Mouse (Mus musculus): ENCODE measurements around the gene Eid1. TPM values are rescaled to one million over a fixed set of nuclear protein-coding genes. Genes with fewer than 3 reads are reported as not detected.

Eid1 gene
- polyA plus RNA-seq, 1 experiment from 2014 or later = 314 TPM

DNA sequence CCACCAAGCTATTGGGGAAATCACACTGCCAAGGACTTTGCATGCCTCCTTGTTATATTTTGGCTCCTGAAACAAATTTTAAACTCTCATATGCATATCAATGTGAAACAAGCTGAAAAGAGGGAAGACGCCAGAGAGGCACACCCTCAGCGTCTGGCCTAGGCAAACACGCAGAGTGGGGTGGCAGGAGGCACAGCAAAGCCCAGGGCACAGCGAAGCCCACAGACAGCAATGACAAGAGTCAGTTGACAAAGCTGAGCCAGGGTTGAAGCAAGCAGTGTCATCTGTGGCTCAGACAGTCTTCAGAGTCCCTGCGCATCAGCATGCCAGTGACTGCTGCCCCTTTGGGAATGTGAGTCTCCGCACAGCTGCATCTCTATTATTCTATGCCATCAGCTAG, 28.0 kb upstream of the Eid1 start:
- Histone ChIP-seq H3K9ac (ENCODE audit: low read depth, low read length) (no peak overlapping the region), H3K27ac (ENCODE audit: low read depth, low read length) (no peak overlapping the region), H3K36me3 (ENCODE audit: control insufficient read depth, insufficient read depth, low read length) (no peaks in the 10 kb centered on the region), H3K4me1 (replicated peaks; ENCODE audit: control insufficient read depth, insufficient read depth, low read length) (no peaks in the 10 kb centered on the region), H3K9me3 (ENCODE audit: control insufficient read depth, low read length) (no peaks in the 10 kb centered on the region), H3K4me3 (ENCODE audit: low read depth, low read length) (no peak overlapping the region), H3K27me3 (ENCODE audit: control insufficient read depth, insufficient read depth, low read length) (no peaks in the 10 kb centered on the region), H3K4me2 (replicated peaks; ENCODE audit: low read depth, low read length) (no peak overlapping the region)
- DNase-seq (ENCODE audit: low spot score) (no peak), ATAC-seq (ENCODE audit: low FRiP score) (no peak)
- 78% methylated on average over 6 of the region's 6 CpGs for WGBS

DNA sequence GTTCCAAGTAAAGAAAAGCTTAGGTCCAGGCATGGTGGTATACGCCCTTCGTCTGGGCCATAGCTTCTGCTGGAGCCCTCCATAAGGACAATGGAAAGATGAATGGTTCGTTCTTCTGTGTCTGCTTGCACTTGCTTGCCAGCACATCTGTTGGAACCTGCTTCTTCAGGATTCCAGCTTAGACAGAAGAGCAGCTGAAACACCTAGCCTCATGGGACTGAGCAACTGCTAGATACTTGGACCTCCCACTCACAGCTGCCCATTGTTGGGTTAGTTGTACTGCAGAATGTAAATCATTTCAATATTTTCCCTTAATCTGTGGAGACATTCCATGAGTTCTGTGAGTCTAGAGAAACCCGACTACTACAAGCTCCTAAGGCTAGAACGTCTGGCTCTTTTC, 22.9 kb upstream of the Eid1 start:
- no peak overlapping the region for H3K4me3 ChIP-seq (ENCODE audit: low read depth, low read length)
- no peaks in the 10 kb centered on the region for H3K36me3 ChIP-seq (ENCODE audit: control insufficient read depth, insufficient read depth, low read length)
- H3K4me2 ChIP-seq (replicated peaks; ENCODE audit: low read depth, low read length) = no peak overlapping the region
- no peak overlapping the region for H3K9ac ChIP-seq (ENCODE audit: low read depth, low read length)
- H3K9me3 ChIP-seq (ENCODE audit: control insufficient read depth, low read length) = no peaks in the 10 kb centered on the region
- WGBS = 89% methylated on average over 5 of the region's 5 CpGs
- DNase-seq (ENCODE audit: low spot score) (no peak), ATAC-seq (ENCODE audit: low FRiP score) (no peak)
- no peaks in the 10 kb centered on the region for H3K27me3 ChIP-seq (ENCODE audit: control insufficient read depth, insufficient read depth, low read length)
- no peak overlapping the region for H3K27ac ChIP-seq (ENCODE audit: low read depth, low read length)
- no peaks in the 10 kb centered on the region for H3K4me1 ChIP-seq (replicated peaks; ENCODE audit: control insufficient read depth, insufficient read depth, low read length)

DNA sequence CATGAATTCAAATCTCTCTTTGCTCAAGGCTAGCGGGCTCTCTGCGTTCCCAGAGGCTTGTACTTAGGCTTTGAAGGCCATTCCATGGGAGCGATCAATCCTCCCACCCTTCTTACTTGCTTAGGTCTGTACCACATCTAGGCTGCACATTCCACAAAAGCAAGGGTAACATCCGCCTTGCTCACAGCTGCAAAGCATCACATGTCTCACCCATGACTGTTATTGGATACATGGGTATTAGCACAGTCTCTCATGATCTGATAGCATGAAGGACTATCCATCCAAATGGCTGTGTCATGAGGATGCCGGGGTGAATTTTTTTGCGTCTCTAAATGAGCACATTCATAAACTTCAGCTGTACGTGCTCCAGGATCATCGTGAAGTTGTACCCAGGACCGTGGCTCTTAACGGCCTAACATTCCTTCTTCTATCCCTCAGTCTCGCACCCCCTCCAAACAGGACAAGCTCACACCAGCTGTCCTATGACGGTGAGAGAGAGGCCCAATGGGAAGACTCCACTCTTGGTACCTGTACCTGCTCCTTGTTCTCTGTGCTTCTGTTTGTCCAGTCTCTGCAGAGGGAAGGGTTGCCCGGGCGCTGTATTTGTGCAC, 22.0 kb upstream of the Eid1 start:
- H3K4me1 ChIP-seq (replicated peaks; ENCODE audit: control insufficient read depth, insufficient read depth, low read length) = no peaks in the 10 kb centered on the region
- no peak overlapping the region for H3K27ac ChIP-seq (ENCODE audit: low read depth, low read length)
- ATAC-seq (ENCODE audit: low FRiP score) (no peak), DNase-seq (ENCODE audit: low spot score) (no peak)
- H3K27me3 ChIP-seq (ENCODE audit: control insufficient read depth, insufficient read depth, low read length) = no peaks in the 10 kb centered on the region
- H3K4me2 ChIP-seq (replicated peaks; ENCODE audit: low read depth, low read length) = no peak overlapping the region
- no peak overlapping the region for H3K4me3 ChIP-seq (ENCODE audit: low read depth, low read length)
- H3K9ac ChIP-seq (ENCODE audit: low read depth, low read length) = no peak overlapping the region
- H3K9me3 ChIP-seq (ENCODE audit: control insufficient read depth, low read length) = no peaks in the 10 kb centered on the region
- H3K36me3 ChIP-seq (ENCODE audit: control insufficient read depth, insufficient read depth, low read length) = no peaks in the 10 kb centered on the region
- WGBS = 96% methylated on average over 14 of the region's 14 CpGs

DNA sequence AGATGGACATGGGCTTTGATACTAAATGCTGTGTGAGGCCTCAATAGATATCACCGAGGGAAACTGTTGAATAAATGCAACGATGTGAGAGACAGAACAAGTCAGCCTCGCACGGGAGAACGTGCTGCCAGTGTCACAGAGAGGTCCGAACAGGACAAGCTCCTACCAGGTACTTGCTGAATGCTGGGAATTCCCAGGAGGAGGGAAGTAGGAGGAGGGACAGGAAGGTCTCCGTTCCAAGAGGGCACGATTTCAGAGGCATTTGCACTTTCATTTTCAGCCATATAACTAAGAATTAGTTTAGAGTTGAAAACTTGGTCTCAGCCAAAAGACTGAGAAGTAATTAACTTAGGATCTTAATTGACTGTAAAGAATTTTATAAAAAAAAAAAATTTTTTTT, 21.3 kb upstream of the Eid1 start:
- Histone ChIP-seq H3K4me1 (replicated peaks; ENCODE audit: control insufficient read depth, insufficient read depth, low read length) (no peaks in the 10 kb centered on the region), H3K9me3 (ENCODE audit: control insufficient read depth, low read length) (no peaks in the 10 kb centered on the region), H3K36me3 (ENCODE audit: control insufficient read depth, insufficient read depth, low read length) (no peaks in the 10 kb centered on the region), H3K9ac (ENCODE audit: low read depth, low read length) (no peak overlapping the region), H3K27me3 (ENCODE audit: control insufficient read depth, insufficient read depth, low read length) (no peaks in the 10 kb centered on the region), H3K4me2 (replicated peaks; ENCODE audit: low read depth, low read length) (no peak overlapping the region), H3K4me3 (ENCODE audit: low read depth, low read length) (no peak overlapping the region), H3K27ac (ENCODE audit: low read depth, low read length) (no peak overlapping the region)
- DNase-seq (ENCODE audit: low spot score) (no peak), ATAC-seq (ENCODE audit: low FRiP score) (no peak)
- 71% methylated on average over 8 of the region's 8 CpGs for WGBS

DNA sequence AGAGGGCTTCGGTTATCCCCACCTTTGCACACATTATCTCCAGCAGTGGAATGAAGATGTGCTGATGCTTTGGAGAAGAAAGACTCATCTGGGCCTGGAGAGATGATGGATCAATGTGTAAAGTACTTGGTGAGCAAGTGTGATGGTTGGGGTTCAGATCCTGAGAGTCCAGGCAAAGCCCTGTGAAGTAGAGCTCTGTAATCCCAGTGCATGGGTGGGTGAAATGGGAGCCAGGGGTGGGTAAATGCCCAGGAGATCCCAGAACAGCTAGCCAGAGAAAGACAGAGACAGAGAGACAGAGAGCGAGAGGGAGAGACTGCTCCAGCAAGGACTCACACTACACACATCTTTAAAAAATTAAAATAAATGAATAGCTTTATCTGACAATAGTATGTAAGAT, 19.6 kb upstream of the Eid1 start:
- Histone ChIP-seq H3K4me2 (replicated peaks; ENCODE audit: low read depth, low read length) (no peak overlapping the region), H3K9me3 (ENCODE audit: control insufficient read depth, low read length) (no peaks in the 10 kb centered on the region), H3K4me3 (ENCODE audit: low read depth, low read length) (no peak overlapping the region), H3K27ac (ENCODE audit: low read depth, low read length) (no peak overlapping the region), H3K9ac (ENCODE audit: low read depth, low read length) (no peak overlapping the region), H3K4me1 (replicated peaks; ENCODE audit: control insufficient read depth, insufficient read depth, low read length) (no peaks in the 10 kb centered on the region), H3K36me3 (ENCODE audit: control insufficient read depth, insufficient read depth, low read length) (no peaks in the 10 kb centered on the region), H3K27me3 (ENCODE audit: control insufficient read depth, insufficient read depth, low read length) (no peaks in the 10 kb centered on the region)
- 83% methylated on average over 2 of the region's 2 CpGs for WGBS
- DNase-seq (ENCODE audit: low spot score) (no peak), ATAC-seq (ENCODE audit: low FRiP score) (no peak)

DNA sequence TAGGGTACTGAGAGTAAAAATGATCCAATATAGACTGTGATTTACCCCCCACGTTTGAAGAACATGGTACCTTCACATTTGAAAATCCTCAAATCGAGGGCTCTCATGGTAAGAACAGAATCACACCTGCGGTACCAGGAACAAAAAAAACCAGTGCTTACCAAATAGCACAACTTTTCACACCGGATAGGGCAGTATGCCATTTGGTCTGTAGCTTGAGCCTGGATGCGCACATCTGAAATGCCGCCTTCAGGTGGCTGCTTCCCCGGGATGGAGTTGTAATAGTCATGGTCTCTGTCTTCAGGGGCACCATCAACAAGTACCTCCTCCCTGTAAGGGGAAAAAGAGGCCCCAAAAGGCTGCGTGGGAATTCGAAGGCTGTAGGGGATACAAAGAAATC, 17.5 kb upstream of the Eid1 start:
- Histone ChIP-seq H3K4me1 (replicated peaks; ENCODE audit: control insufficient read depth, insufficient read depth, low read length) (no peaks in the 10 kb centered on the region), H3K9me3 (ENCODE audit: control insufficient read depth, low read length) (no peaks in the 10 kb centered on the region), H3K27me3 (ENCODE audit: control insufficient read depth, insufficient read depth, low read length) (no peaks in the 10 kb centered on the region), H3K27ac (ENCODE audit: low read depth, low read length) (no peak overlapping the region), H3K9ac (ENCODE audit: low read depth, low read length) (no peak overlapping the region), H3K36me3 (ENCODE audit: control insufficient read depth, insufficient read depth, low read length) (no peaks in the 10 kb centered on the region), H3K4me3 (ENCODE audit: low read depth, low read length) (no peak overlapping the region), H3K4me2 (replicated peaks; ENCODE audit: low read depth, low read length) (no peak overlapping the region)
- 90% methylated on average over 9 of the region's 9 CpGs for WGBS
- DNase-seq (ENCODE audit: low spot score) (no peak), ATAC-seq (ENCODE audit: low FRiP score) (no peak)

DNA sequence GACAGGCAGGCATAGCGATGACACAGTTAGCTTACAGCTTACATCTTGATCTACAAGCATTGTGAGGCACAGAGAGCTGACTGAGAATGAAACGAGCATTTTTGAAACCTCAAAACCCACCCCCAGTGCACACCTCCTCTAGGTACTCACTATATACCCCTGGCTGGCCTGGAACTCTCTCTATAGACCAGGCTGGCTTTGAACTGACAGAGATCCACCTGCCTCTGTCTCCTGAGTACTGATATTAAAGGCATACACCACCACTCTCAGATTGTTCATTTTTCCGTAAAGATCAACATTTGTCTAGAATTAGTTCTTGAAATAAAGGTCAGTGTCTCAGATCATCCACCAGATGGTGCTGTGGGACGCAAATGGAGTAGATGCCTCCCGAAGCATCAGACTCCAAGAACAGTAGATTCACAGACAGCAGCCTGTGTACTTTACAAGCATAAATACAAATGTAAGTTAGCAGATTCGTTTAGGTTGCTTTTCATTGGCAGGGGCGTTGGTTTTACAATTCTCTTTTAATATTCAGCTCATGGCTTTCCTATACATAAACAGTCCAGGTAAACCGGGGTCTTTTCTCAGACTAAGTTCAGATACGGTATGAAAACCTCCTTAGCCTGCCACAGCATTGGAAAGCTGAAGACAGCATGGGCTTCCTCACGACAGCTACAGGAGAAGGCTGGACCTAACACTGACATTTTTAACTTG, 12.9 kb upstream of the Eid1 start:
- ATAC-seq (ENCODE audit: low FRiP score) = peak; percentile 72
- Histone ChIP-seq H3K9me3 (ENCODE audit: control insufficient read depth, low read length) (no peaks in the 10 kb centered on the region), H3K4me3 (ENCODE audit: low read depth, low read length) (no peak overlapping the region), H3K27me3 (ENCODE audit: control insufficient read depth, insufficient read depth, low read length) (no peaks in the 10 kb centered on the region), H3K36me3 (ENCODE audit: control insufficient read depth, insufficient read depth, low read length) (no peaks in the 10 kb centered on the region), H3K9ac (ENCODE audit: low read depth, low read length) (no peak overlapping the region), H3K4me1 (replicated peaks; ENCODE audit: control insufficient read depth, insufficient read depth, low read length) (no peaks in the 10 kb centered on the region), H3K27ac (ENCODE audit: low read depth, low read length) (no peak overlapping the region), H3K4me2 (replicated peaks; ENCODE audit: low read depth, low read length) (peak overlapping the region; percentile 17)
- 17% methylated on average over 10 of the region's 10 CpGs for WGBS
- peak; percentile 82 for DNase-seq (ENCODE audit: low spot score)

DNA sequence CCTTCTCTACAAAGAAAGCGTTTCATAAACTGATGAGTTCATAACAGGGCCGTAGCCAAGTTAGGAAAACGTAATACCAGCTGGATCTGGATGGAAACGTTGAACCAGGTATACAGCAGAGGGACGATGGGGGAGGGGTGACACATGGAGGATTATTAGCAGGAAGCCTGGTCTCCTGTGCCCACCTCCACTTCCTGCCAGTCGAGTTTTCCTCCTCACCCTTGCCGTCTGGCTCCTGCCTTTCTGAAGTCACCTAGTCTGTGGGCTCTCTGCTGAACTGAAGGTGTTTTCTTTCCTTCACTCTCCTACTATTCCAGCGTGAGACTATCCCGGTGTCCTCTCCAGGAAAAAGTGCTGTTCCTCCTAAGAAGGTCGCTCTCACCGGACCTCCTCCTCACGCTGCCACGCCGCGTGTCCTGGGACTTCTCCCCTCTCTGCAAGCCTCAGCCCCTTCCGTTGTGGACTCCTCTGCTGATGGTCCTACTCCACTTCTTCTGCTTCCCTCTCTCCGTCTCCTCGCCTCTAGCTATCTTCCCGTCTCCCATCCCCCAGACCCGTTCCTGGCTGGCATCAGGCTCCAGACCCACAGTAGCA, 12.3 kb upstream of the Eid1 start:
- no peaks in the 10 kb centered on the region for H3K9me3 ChIP-seq (ENCODE audit: control insufficient read depth, low read length)
- H3K4me3 ChIP-seq (ENCODE audit: low read depth, low read length) = no peak overlapping the region
- DNase-seq (ENCODE audit: low spot score) (peak; percentile 43), ATAC-seq (ENCODE audit: low FRiP score) (peak; percentile 47; the same call in 1 of the 2 replicates)
- no peaks in the 10 kb centered on the region for H3K27me3 ChIP-seq (ENCODE audit: control insufficient read depth, insufficient read depth, low read length)
- no peak overlapping the region for H3K27ac ChIP-seq (ENCODE audit: low read depth, low read length)
- no peaks in the 10 kb centered on the region for H3K36me3 ChIP-seq (ENCODE audit: control insufficient read depth, insufficient read depth, low read length)
- no peaks in the 10 kb centered on the region for H3K4me1 ChIP-seq (replicated peaks; ENCODE audit: control insufficient read depth, insufficient read depth, low read length)
- peak overlapping the region; percentile 17 for H3K4me2 ChIP-seq (replicated peaks; ENCODE audit: low read depth, low read length)
- WGBS = 36% methylated on average over 20 of the region's 20 CpGs
- H3K9ac ChIP-seq (ENCODE audit: low read depth, low read length) = no peak overlapping the region

DNA sequence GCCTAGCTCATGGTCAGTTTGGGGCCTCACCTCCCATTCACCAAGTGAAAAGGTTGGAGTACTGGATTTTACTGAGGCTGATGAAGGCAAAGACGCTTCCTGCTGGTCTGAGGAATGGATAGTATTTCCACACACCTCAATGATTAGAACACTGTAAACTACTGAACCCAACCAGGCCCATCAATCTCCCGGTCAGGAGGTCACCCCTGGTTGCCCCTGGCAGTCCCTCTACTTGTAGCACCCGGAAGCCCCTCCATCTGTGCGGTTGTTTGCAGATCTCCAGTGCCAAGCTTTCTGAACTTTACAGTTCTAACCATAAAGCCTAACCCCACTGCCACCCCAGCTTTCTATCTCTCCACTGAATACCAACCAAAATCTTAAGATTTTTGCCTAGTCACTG, 11.7 kb upstream of the Eid1 start:
- Histone ChIP-seq H3K4me1 (replicated peaks; ENCODE audit: control insufficient read depth, insufficient read depth, low read length) (no peaks in the 10 kb centered on the region), H3K4me3 (ENCODE audit: low read depth, low read length) (no peak overlapping the region), H3K9me3 (ENCODE audit: control insufficient read depth, low read length) (no peaks in the 10 kb centered on the region), H3K4me2 (replicated peaks; ENCODE audit: low read depth, low read length) (no peak overlapping the region), H3K27me3 (ENCODE audit: control insufficient read depth, insufficient read depth, low read length) (no peaks in the 10 kb centered on the region), H3K9ac (ENCODE audit: low read depth, low read length) (no peak overlapping the region), H3K27ac (ENCODE audit: low read depth, low read length) (no peak overlapping the region), H3K36me3 (ENCODE audit: control insufficient read depth, insufficient read depth, low read length) (no peaks in the 10 kb centered on the region)
- ATAC-seq (ENCODE audit: low FRiP score) (no peak), DNase-seq (ENCODE audit: low spot score) (no peak)
- WGBS = 70% methylated on average over 4 of the region's 4 CpGs

Data from hindbrain, embryonic 11.5 days (tissue).